Mouse (Mus musculus) ovary, postnatal 14 days (tissue): ENCODE measurements at regions not wholly inside any gene's neighbourhood (a gene's known extent, or its start where the extent isn't known, plus 50 kb on each side); places are given as distances from the start of the nearest gene placed in this dataset.

Experiments used
- DNase-seq: peaks from one replicate; pipeline ENCODE4 v3.0.0; 2022; ENCODE audit warnings: low spot score

GRCm38 (mm10) chr7:73143902-73144301 lies 231.4 kb upstream of the Rgma start:
- no peak for DNase-seq

DNA sequence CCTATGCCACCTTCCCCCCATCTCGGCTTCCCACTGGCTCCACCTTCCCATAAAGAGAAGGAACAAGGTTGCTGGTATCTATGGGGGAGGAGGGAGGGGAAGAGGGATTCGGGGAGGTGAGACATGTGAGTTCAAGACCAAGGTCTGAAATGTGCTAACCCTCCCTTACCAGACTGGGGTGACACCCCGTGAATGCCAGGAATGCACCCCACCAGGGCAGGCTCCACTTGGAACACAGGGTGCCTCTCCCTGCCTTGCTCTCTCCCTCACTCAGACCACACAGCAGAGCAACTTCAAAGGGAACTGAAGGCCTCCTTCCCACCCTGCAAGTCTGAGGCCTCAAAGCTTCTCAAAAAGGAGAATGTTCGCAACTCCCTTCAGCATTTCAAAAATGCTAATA lies 230.5 kb upstream of the Rgma start:
- DNase-seq: no peak

GRCm38 (mm10) chr7:73147251-73147650 lies 228.1 kb upstream of the Rgma start:
- no peak for DNase-seq

DNA sequence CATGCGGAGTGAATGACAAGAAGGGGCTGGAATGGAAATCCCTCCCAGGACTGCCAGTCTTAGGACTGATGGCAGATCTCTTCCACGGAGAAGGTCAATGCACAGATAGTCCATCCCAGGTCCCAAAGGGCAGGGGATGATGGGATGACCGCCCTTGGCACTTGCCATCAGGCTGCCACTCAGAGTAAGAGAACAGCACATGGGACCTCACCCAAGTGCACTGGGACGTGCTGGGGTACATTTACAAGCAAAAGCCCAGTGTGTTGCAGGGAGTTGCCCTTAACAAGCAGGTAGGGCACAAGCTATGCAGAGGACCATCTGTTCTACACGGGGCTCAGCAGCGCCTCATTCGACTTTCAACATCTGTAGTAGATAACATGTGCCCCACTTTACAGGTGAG lies 224.9 kb upstream of the Rgma start:
- DNase-seq: no peak

DNA sequence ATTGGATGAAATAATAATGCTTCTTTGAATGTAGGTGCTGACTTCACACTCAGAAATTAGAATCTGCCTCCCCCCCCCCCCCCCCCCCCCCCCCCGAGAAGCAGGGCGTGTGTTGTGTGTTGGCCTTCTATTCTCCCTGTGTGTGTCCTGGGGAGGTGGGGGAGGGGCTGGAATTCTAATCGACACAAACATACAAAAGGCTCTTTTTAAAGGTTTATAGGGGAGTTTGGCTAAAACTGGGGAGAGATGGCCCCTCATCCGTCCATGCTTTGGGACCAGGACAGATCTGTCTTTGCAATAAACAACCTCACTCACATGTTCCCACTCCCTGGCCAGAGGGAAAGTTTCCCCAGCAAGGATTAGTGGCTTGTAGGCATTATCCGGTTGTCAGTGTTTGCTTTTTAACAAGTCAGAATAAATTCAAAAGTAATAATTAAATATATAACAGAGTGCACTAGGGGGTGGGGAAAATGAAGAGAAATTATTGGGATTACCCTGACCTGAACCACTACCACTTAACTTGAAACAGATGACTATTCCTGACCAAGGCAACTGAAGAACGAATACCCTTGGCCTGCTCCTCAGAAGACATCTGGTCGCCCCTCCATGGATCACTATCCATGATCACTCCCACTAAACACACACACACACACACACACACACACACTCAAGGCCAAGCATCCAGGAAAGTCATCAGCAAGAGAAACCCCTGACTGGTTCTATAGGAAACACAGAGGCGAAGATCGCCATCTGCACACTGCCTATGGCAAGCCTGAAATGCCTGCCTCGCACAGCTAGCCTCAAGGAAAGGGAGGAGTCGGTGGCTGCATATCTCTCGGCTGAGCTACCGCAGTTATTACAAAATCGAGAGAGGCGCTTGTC lies 223.5 kb upstream of the Rgma start:
- DNase-seq: no peak

DNA sequence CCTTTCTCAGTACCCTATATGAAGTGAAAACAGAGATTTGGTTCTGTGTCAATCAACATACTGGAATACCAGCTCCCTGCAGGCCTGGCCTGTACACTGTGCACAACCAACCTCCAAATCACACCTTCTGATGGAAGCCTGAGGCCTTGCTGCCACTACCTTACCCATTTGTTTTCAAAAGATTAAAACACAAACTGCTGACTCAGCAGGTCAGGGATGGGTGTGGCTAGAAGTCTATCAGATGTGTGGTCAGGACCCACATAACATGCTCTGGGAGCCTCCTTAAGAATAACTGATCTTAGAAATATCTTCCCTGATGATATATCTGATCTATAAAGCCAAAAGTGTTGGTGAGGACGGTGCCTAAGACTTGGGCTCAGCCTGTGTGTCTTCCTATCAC lies 221.6 kb upstream of the Rgma start:
- no peak for DNase-seq

GRCm38 (mm10) chr7:73158833-73159232 lies 216.5 kb upstream of the Rgma start:
- DNase-seq: no peak

DNA sequence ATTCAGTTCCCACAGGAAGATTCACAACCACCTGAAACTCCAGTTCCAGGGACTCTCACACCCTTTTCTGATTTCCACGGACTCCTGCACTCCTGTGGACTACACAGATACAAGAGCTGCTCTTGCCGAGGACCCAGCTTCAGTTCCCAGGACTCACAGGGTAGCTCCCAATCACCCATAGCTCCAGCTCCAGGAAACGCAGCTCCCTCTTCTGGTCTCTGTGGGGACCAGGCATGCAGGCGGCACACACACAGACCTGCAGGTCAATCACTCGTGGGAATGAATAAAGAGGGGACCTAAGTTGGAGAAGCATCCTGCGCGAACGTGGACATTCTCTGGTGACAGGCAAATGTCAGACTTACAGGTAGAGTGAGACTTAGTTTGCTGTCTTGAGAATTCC lies 214.3 kb upstream of the Rgma start:
- no peak for DNase-seq

DNA sequence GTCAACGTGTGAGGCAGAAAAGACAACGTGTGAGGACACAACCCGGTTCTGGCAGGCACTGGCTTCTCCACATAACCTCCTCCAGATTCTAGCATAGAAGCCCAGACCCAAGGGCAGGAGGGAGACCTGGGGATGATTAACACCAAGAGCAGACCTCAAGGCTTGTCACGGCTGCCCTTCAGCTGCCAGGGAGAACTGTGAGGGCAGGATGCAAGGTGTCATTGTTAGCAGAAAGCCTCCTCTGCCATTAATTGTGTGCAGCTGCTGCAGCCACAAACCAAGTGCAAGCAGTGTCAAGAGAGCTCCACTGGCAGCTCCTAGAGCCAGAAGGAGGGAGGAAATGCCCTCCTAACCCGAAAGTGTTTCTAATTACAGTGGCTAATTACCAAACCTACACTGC lies 211.6 kb upstream of the Rgma start:
- no peak for DNase-seq

DNA sequence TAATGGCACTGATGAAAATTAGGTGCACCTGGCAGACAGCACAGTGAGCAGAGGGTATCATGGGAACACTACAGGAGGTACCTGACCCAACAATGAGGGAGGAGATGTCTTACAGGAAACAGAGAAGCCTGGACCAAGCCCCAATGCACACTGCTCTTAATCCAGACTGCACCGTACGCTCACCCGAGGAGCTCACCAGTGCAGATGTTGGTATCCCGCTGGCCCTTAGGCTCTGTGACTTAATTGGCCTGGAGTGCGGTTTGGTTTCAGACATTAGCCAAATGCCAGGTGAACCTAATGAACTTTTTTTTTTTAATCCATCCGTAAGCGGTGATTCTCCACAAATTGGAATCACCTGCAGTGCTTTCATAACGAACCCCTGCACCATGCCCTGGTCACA lies 209.8 kb upstream of the Rgma start:
- no peak for DNase-seq

- DNase-seq: no peak
Measured at GRCm38 (mm10) chr7:73169416-73169815, 205.9 kb upstream of the Rgma start.

GRCm38 (mm10) chr7:73172615-73173014 lies 202.7 kb upstream of the Rgma start:
- DNase-seq: no peak

DNA sequence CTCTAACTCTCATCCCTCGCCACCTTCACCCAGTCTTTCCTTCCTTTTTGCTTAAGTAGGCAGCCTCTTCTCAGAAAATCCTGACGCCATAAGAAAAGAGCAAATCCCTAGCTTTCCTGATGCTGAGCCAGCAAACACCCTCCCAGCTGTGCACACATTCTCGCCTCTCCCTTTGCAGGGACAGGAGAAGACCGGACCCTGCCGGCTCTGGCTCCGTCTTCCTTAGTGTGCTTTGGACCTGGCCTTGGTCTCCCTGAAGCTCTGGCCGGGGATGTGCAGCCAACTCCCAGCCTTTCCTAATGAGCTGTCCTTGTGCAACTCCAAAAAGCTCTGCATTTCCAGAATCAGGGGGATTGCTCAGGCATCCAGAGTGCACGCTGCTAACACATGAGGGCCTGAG lies 191.5 kb upstream of the Rgma start:
- peak; percentile 15 for DNase-seq

GRCm38 (mm10) chr7:73184208-73185070 lies 190.9 kb upstream of the Rgma start:
- no peak for DNase-seq

- DNase-seq: no peak
Measured at GRCm38 (mm10) chr7:73185071-73185531, 190.2 kb upstream of the Rgma start.

DNA sequence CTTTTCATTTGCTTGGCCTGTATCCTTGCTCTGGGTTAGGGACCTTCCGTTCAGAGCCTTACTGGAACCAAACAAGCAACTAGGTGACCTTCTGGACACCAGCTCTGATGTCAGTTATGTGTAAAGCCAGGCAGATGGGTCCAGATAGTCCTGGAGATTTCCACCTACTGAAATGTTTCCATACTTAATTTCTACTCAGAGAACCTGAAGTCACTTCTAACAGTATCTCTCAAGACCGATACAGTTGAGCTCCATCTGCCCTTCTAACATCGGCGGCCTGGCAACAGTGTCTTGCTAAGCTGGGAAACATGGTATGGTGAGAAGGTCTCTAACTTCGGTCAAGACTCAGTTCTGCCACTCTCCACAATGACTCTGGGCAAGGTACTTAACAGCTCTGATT lies 189.7 kb upstream of the Rgma start:
- DNase-seq: no peak

GRCm38 (mm10) chr7:73186501-73186900 lies 188.8 kb upstream of the Rgma start:
- no peak for DNase-seq

- DNase-seq: no peak
Measured at GRCm38 (mm10) chr7:73191388-73192278, 183.7 kb upstream of the Rgma start.

- DNase-seq: no peak
Measured at GRCm38 (mm10) chr7:73192839-73193238, 182.5 kb upstream of the Rgma start.

- DNase-seq: no peak
Measured at GRCm38 (mm10) chr7:73195306-73195705, 180.0 kb upstream of the Rgma start.

DNA sequence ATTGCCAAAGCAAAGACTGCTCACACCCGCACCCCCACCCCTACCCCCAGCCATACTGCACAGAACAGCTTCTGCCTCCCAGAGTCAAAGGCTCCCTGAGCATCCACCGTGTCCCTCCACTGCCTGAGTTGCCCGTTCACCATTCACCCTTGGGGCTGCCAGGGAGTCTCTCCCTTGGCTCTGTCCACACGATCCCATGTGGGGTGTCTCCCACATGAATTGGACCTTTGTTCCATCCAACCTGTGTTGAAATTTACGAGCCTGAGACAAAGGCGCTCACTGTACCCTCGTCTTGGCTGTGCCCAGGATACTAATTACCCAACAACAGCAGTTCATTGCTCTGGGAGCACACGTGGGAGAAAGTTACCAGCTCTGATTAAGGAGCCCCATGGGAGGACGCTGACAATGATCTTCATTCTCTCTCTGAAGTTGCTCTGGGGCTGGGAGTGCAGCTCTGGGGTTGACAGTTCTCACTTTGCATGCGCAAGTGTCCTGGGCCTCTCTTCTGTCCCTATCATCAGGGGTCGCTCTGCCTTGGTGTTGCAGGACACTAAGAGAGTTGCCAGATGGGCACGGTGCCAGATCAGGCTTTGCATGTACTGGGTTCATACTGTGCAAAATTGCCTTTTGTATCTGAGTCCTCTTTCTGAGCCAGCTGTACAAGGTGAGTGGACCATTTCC lies 178.3 kb upstream of the Rgma start:
- no peak for DNase-seq
